Mouse (Mus musculus) embryonic fibroblast, embryonic 13.5 days (primary cell): ENCODE measurements around the gene Il18bp. TPM values are rescaled to one million over a fixed set of nuclear protein-coding genes. Genes with fewer than 3 reads are reported as not detected.
"Not testable (repeated sequence)": the region's sequence is repeated elsewhere in the genome, so short reads cannot be mapped to it uniquely, and the experiment has no call there.

Source experiments
- H3K27ac ChIP-seq: 2 replicates; pipeline ENCODE4 v1.5.1; 2012; ENCODE audit warnings: low read length, control low read depth, inconsistent platforms; ENCODE audit not compliant: insufficient read depth
- H3K4me1 ChIP-seq: 2 replicates; pipeline ENCODE4 v1.6.1; 2011; ENCODE audit warnings: low read length; ENCODE audit not compliant: control insufficient read depth, insufficient read depth
- H3K4me3 ChIP-seq: 2 replicates; pipeline ENCODE4 v1.5.1; 2011; ENCODE audit warnings: mild to moderate bottlenecking, control low read depth, low read length; ENCODE audit not compliant: insufficient read depth
- CTCF ChIP-seq: IDR thresholded peaks from 2 replicates; pipeline ENCODE4 v1.5.1; 2011; ENCODE audit warnings: mild to moderate bottlenecking, control low read depth, low read length, moderate library complexity, borderline replicate concordance; ENCODE audit not compliant: insufficient read depth
- POLR2A ChIP-seq: IDR thresholded peaks from 2 replicates; pipeline ENCODE4 v1.6.1; 2011; ENCODE audit warnings: low read depth, mild to moderate bottlenecking, control low read depth, low read length, moderate library complexity
- polyA plus RNA-seq: library from polyadenylated mRNA; stranded (reverse); fragments of >200 nt; gene quantifications from 2 replicates; pipeline ENCODE4 v1.2.4, GENCODE M21; 2011; ENCODE audit warnings: low read depth; ENCODE audit not compliant: missing spikeins, insufficient read length

Gene Il18bp
- 4.1 and 6.3 TPM in 2 replicates for polyA plus RNA-seq

- Histone ChIP-seq H3K4me1 (no peaks in the 10 kb centered on the region), H3K4me3 (no peak within 1 kb of the TSS), H3K27ac (no peak within 1 kb of the TSS)
- TF ChIP-seq POLR2A (no peak), CTCF (no peak)
Measured at GRCm38 (mm10) chr7:102018590-102018989, at the start of gene Il18bp. TSS of gene Il18bp (minus strand) at chr7:102018690.

- Histone ChIP-seq H3K27ac (0 out of 2 replicates have a peak overlapping the region, but pooled peaks have one; percentile 60), H3K4me1 (peaks cover 7% of the 10 kb centered on the region), H3K4me3 (peak overlapping the region; percentile 61)
- TF ChIP-seq POLR2A: no peak
Measured at GRCm38 (mm10) chr7:102066363-102066762, 47.9 kb upstream of the Il18bp start.

DNA sequence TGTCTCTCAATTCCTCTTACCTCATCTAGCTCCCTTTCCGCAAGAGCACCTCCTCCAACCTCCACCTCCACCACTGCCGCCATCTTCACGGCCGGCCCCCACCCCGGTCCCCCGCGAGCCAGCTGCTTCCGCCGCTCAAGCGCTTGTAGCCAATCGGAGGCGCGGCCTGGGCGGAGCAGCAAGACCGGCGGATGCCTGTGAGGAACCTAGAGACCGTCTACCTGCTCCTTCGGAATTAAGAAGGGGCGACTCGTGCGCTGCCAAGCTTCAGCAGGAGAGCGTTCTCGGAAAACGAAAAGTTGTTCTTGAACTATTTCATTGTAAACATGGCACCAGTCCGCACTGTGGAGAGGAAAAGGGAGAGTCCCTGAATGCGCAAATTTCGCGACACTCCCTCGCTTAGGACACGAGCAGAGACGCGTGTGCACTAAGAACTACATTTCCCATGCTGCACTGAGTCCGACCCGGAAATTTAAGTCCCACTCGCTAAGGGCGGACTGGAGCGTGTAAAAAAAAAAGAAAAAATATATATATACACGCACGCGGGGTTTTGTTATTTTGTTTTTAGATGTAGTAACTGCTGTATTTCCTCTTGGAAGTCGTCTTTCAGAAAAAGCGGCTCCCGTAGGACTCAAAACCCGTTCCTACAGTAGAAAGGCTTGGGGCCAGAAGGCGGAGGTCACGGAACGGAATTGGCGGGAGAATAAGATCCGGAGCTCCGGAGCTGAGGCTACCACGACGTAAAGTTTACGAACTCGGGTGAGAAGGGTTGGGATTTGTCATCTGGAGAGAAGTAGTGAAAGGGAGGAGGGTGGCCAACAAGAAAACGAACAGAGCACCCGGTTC, 46.8 kb upstream of the Il18bp start, which contains the start of the genes Rnf121, Xndc1 and Xntrpc:
Gene Rnf121 (minus strand): TSS at position 424 of the 846 bp plus-strand sequence.
Gene Xndc1 (plus strand): TSS at position 466 of the 846 bp plus-strand sequence.
Gene Xntrpc (plus strand): TSS at position 668 of the 846 bp plus-strand sequence.
- peak within 1 kb of the TSS; percentile 61 for H3K4me3 ChIP-seq
- peak within 1 kb of the TSS; percentile 60 for H3K27ac ChIP-seq
- TF ChIP-seq POLR2A (peak; percentile 88), CTCF (no peak)
- peaks cover 7% of the 10 kb centered on the region for H3K4me1 ChIP-seq

- Histone ChIP-seq H3K4me3 (peak overlapping the region; percentile 61), H3K27ac (0 out of 2 replicates have a peak overlapping the region, but pooled peaks have one; percentile 26), H3K4me1 (peaks cover 7% of the 10 kb centered on the region)
- TF ChIP-seq POLR2A: no peak
- no peak for TF ChIP-seq CTCF
Measured at GRCm38 (mm10) chr7:102064655-102065045, 46.2 kb upstream of the Il18bp start.

GRCm38 (mm10) chr7:102063891-102064290, 45.4 kb upstream of the Il18bp start:
- H3K4me1 ChIP-seq: peaks cover 7% of the 10 kb centered on the region
- H3K4me3 ChIP-seq: peak overlapping the region; percentile 61
- no peak overlapping the region for H3K27ac ChIP-seq
- TF ChIP-seq CTCF (no peak), POLR2A (no peak)

DNA sequence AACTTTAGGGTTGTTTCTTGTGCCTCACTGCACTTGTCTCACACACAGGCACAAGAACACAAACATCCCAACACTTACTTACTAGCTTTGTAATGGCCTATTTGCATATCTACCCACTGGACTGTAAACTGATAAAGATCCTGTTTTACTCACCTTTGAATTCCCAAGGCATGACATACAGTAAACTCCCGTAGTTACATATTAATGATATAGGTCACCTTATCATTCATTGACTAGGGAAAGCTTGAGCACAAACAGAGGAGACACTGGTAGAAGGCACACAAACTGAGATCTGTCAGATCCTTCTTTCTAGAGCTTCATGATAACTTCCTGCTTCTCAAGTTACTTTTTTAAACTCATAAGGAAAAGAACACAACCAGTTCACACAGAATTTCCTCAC, 43.7 kb upstream of the Il18bp start:
- no peak overlapping the region for H3K4me3 ChIP-seq
- TF ChIP-seq CTCF (no peak), POLR2A (no peak)
- H3K27ac ChIP-seq: no peak overlapping the region
- peaks cover 7% of the 10 kb centered on the region for H3K4me1 ChIP-seq

GRCm38 (mm10) chr7:102061353-102061752, 42.9 kb upstream of the Il18bp start:
- no peak for TF ChIP-seq POLR2A
- TF ChIP-seq CTCF: no peak
- Histone ChIP-seq H3K4me1 (peaks cover 5% of the 10 kb centered on the region), H3K4me3 (no peak overlapping the region), H3K27ac (no peak overlapping the region)

- H3K27ac ChIP-seq, H3K4me3 ChIP-seq, H3K4me1 ChIP-seq: not testable (repeated sequence)
Measured at GRCm38 (mm10) chr7:102048524-102048923, 30.0 kb upstream of the Il18bp start.

DNA sequence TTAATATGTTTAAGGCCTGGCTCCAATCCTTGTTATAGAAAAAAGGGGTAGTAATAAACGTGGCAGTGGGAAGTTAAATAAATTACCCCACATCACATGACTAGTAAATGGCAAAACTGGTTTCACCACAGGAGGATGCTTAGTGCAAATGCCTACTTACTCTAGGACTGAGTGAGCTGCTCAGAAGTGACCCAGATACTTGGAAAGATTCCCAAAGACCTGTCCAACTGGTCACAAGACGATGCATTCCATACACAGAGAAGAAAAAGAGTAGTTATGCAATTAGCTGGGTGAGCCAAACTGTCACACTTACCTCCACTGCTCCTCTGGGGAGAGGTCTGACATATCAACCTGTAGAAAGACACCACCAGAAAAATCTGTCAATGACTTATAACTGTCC, 23.8 kb upstream of the Il18bp start:
- Histone ChIP-seq H3K4me1 (no peaks in the 10 kb centered on the region; the same call in 1 of the 2 replicates), H3K4me3 (no peak overlapping the region), H3K27ac (no peak overlapping the region)
- TF ChIP-seq POLR2A (no peak), CTCF (no peak)

DNA sequence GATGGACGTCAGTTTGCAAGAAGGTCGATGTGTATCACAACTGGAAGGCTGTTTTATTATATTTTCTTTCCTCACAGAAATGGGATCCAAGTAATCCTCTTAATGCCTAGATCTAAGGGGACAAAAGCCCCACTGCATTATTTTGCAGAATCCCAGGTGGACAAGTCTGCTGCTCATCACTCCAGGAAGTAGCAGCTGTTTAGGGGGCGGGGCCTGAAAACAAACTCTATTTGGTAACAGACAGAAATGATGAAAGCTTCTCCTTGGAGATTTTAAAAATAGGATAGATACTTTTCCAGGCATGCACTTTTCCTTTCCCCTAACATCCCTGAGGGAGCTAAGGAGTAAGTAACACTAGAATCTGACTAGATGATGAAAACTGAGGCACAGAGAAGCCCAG, 18.8 kb upstream of the Il18bp start:
- TF ChIP-seq POLR2A (no peak), CTCF (no peak)
- no peaks in the 10 kb centered on the region for H3K4me1 ChIP-seq
- no peak overlapping the region for H3K4me3 ChIP-seq
- no peak overlapping the region for H3K27ac ChIP-seq
